Mouse (Mus musculus): ENCODE measurements around the gene Thtpa. TPM values are rescaled to one million over a fixed set of nuclear protein-coding genes. Genes with fewer than 3 reads are reported as not detected.
A peak's percentile ranks its signal among the peaks of the same experiment; 100 is the strongest.

Gene Thtpa
- polyA plus RNA-seq, 1 experiment from 2014 or later = 22.9 TPM

DNA sequence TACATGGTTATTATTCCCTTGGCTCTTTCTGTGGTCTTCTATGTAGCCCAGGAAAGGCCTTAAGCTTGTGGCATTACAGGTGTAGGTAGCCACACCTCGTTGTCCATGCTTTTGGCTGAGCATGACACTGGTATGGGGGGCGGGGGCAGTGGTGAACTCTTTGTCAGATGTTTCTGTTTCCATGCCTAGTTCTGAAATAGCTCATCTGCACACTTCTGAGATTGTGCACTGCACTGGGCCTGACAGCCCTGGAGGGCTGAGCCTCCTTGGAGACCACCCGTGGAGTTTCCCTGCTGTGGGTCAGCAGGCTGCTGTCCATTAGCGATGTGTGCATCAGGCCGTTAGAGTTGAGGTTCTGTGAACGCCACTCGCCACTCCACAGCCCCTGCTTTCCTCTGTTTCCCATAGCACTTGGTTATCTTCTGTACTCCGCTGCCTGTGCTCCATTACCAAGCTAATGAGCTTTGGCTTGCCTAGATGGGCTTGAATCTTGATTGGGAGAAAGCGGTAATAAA, 2.0 kb downstream of the Thtpa start:
- no peaks in the 10 kb centered on the region for H3K9me3 ChIP-seq
- H3K4me3 ChIP-seq = no peak overlapping the region
- no peak for ATAC-seq (ENCODE audit: low FRiP score, low read depth)
- WGBS = 62% methylated on average over 9 of the region's 9 CpGs
- peaks cover 40% of the 10 kb centered on the region for H3K36me3 ChIP-seq
- no peaks in the 10 kb centered on the region; the same call in 1 of the 2 replicates for H3K27me3 ChIP-seq
- H3K4me2 ChIP-seq (replicated peaks) = peak overlapping the region; percentile 23; the same call in 1 of the 2 replicates
- no peak overlapping the region for H3K27ac ChIP-seq
- H3K4me1 ChIP-seq = peaks cover 19% of the 10 kb centered on the region
- H3K9ac ChIP-seq = peak overlapping the region; percentile 13; the same call in 1 of the 2 replicates

DNA sequence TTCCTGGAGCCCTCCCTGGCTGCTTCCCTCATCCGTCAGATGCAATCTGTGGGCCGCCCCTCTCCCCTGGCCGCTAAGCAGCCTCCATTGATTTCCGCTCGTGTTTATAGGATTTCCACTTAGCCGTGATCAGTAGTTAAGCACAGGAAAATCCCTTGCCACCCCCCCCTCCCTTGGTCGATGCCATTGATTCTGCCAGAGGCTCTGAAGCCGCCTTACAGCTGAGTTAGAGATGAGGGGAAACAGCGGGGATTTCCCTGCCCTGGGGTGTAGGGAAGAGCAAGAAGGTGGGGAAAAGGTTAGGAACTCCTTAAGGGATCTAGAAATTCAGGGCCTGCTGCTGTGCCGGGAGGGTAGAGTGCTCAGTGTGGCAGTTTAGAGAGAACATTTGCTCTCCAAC, 3.1 kb downstream of the Thtpa start:
- H3K4me3 ChIP-seq = no peak overlapping the region
- H3K4me1 ChIP-seq = peaks cover 19% of the 10 kb centered on the region
- H3K9me3 ChIP-seq = no peaks in the 10 kb centered on the region
- no peak overlapping the region; the same call in 1 of the 2 replicates for H3K27ac ChIP-seq
- ATAC-seq (ENCODE audit: low FRiP score, low read depth) = no peak
- H3K36me3 ChIP-seq = peaks cover 45% of the 10 kb centered on the region
- H3K4me2 ChIP-seq (replicated peaks) = no peak overlapping the region
- WGBS = 73% methylated on average over 10 of the region's 10 CpGs
- H3K27me3 ChIP-seq = no peaks in the 10 kb centered on the region; the same call in 1 of the 2 replicates
- 0 out of 2 replicates have a peak overlapping the region, but pooled peaks have one; percentile 31 for H3K9ac ChIP-seq

- no peak for ATAC-seq (ENCODE audit: low FRiP score, low read depth)
- H3K27ac ChIP-seq = peak overlapping the region; percentile 1; the same call in 1 of the 2 replicates
- H3K27me3 ChIP-seq = no peaks in the 10 kb centered on the region; the same call in 1 of the 2 replicates
- peaks cover 19% of the 10 kb centered on the region for H3K4me1 ChIP-seq
- no peak overlapping the region for H3K4me2 ChIP-seq (replicated peaks)
- 62% methylated on average over 4 of the region's 4 CpGs for WGBS
- H3K4me3 ChIP-seq = no peak overlapping the region
- H3K36me3 ChIP-seq = peaks cover 49% of the 10 kb centered on the region
- H3K9me3 ChIP-seq = no peaks in the 10 kb centered on the region
- no peak overlapping the region for H3K9ac ChIP-seq
Observed at GRCm38 (mm10) chr14:55098067-55098466, 3.5 kb downstream of the Thtpa start.

DNA sequence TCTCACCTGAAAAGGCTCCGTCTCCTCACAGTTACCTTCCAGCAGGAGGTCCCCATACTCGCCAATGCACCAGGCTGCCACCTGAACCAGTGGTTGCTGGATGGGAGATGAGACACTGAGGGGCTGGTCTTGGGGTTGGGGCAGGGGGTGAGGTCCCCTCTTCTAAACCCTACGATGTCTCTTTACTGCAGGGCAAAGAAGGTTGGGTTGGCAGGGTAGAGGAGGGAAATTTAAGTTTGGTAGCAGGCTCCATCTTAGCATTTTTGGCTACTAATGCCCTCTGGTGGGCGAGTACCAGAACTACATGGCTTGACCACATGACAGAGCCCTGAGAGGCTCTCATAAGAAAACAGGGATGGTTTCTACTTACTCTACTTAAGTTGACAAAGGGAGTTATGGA, 7.0 kb downstream of the Thtpa start:
- Histone ChIP-seq H3K4me1 (peaks cover 17% of the 10 kb centered on the region), H3K4me2 (replicated peaks) (no peak overlapping the region), H3K27me3 (no peaks in the 10 kb centered on the region), H3K4me3 (no peak overlapping the region), H3K9me3 (no peaks in the 10 kb centered on the region), H3K9ac (no peak overlapping the region), H3K27ac (no peak overlapping the region), H3K36me3 (peaks cover 49% of the 10 kb centered on the region)
- ATAC-seq (ENCODE audit: low FRiP score, low read depth) = no peak
- 48% methylated on average over 4 of the region's 4 CpGs for WGBS

DNA sequence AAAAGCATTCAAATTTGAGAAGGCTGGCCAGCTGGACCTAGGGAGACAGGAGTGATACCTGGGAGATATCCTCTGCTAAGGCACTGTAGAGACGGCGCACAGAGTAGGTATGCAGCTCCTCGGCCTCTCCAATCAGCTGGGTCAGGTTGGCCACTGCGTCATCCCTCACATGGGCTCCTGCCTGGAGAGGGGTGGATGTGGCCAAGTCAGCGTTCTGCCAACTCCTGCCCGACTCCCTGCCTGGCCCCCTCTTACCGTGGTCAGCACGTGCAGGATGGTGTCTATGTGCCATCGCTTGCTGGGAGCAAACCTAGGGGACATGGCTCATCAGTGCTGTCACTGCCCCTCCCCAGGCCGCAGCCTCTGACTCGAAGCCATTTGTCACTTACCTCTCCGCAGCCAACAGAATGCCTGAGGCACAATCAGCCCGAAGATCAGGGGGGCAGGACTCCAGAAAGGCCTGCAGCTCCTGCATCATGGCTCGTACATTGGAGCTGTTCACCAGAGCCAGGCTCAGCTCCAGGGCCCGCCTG, 7.7 kb downstream of the Thtpa start:
- H3K27ac ChIP-seq = no peak overlapping the region
- peaks cover 43% of the 10 kb centered on the region for H3K36me3 ChIP-seq
- no peak overlapping the region for H3K4me2 ChIP-seq (replicated peaks)
- peaks cover 12% of the 10 kb centered on the region for H3K4me1 ChIP-seq
- H3K27me3 ChIP-seq = 0 out of 2 replicates have a peak, but pooled peaks cover 2% of the 10 kb centered on the region
- H3K9ac ChIP-seq = no peak overlapping the region
- 73% methylated on average over 15 of the region's 15 CpGs for WGBS
- H3K9me3 ChIP-seq = no peaks in the 10 kb centered on the region
- ATAC-seq (ENCODE audit: low FRiP score, low read depth) = no peak
- H3K4me3 ChIP-seq = no peak overlapping the region

DNA sequence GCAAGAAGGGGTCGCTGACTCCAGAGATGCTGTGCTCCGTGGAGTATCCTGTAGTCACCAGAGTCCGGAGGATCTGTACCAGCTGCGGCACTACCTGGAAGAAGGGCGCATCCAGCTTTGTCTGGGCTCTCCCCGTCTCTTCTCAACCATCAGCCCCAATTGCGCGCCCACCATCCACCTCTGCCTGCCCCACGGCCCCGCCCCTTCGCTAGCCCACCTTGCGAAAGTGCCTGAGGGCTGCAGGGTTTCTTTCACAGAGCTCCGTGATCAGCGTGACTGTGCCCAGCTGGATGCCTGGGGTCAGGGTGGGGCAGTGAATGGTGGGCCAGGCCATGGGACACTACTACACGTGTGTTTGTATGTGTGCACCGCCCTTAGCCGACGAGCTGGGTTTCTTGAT, 9.8 kb downstream of the Thtpa start:
- Histone ChIP-seq H3K36me3 (peaks cover 23% of the 10 kb centered on the region; the same call in 1 of the 2 replicates), H3K27ac (no peak overlapping the region), H3K9ac (no peak overlapping the region), H3K27me3 (peaks cover 19% of the 10 kb centered on the region), H3K9me3 (no peaks in the 10 kb centered on the region), H3K4me1 (peaks cover 25% of the 10 kb centered on the region), H3K4me2 (replicated peaks) (no peak overlapping the region), H3K4me3 (no peak overlapping the region)
- WGBS = 81% methylated on average over 18 of the region's 18 CpGs
- ATAC-seq (ENCODE audit: low FRiP score, low read depth) = no peak

DNA sequence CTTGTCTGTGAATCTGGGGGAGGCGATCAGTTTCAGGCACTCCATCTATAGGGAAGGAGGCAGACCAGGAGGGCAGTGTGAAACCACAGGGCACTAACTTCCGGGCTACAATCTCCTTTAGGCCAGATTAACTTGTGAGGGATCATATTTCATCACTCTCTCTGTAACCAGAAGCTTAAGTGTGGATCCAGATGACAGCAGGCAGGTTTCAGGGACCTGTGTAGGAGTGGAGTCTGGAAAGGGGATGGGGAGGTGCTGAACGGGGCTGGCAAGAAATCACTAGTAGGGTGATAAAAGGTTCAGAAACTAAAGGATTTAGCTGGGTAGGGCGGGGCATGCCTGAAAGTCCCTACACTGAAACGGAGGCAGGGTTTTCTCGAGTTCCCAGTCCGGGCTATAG, 10.8 kb downstream of the Thtpa start:
- Histone ChIP-seq H3K9me3 (no peaks in the 10 kb centered on the region), H3K36me3 (peaks cover 15% of the 10 kb centered on the region; the same call in 1 of the 2 replicates), H3K4me3 (peak overlapping the region; percentile 49), H3K27ac (peak overlapping the region; percentile 69; the same call in 1 of the 2 replicates), H3K4me2 (replicated peaks) (peak overlapping the region; percentile 89), H3K9ac (peak overlapping the region; percentile 77), H3K27me3 (peaks cover 29% of the 10 kb centered on the region), H3K4me1 (peaks cover 30% of the 10 kb centered on the region)
- ATAC-seq (ENCODE audit: low FRiP score, low read depth) = peak; percentile 6; the same call in 1 of the 2 replicates
- WGBS = 2% methylated on average over 7 of the region's 7 CpGs

GRCm38 (mm10) chr14:55105836-55106809, 11.5 kb downstream of the Thtpa start, which contains the start of gene Ap1g2:
TSS of gene Ap1g2 (minus strand) at chr14:55106593.
- peaks cover 12% of the 10 kb centered on the region; the same call in 1 of the 2 replicates for H3K36me3 ChIP-seq
- peak within 1 kb of the TSS; percentile 49 for H3K4me3 ChIP-seq
- WGBS = under 1% methylated on average over 39 of the region's 39 CpGs
- no peaks in the 10 kb centered on the region for H3K9me3 ChIP-seq
- peak; percentile 64 for ATAC-seq (ENCODE audit: low FRiP score, low read depth)
- H3K27me3 ChIP-seq = peaks cover 37% of the 10 kb centered on the region
- peak within 1 kb of the TSS; percentile 77 for H3K9ac ChIP-seq
- H3K4me1 ChIP-seq = peaks cover 30% of the 10 kb centered on the region
- H3K27ac ChIP-seq = peak within 1 kb of the TSS; percentile 69
- H3K4me2 ChIP-seq (replicated peaks) = peak within 1 kb of the TSS; percentile 89

- Histone ChIP-seq H3K9me3 (no peaks in the 10 kb centered on the region), H3K36me3 (peaks cover 9% of the 10 kb centered on the region; the same call in 1 of the 2 replicates), H3K27me3 (peaks cover 45% of the 10 kb centered on the region), H3K4me1 (peaks cover 30% of the 10 kb centered on the region), H3K9ac (no peak overlapping the region), H3K27ac (no peak overlapping the region), H3K4me3 (no peak overlapping the region), H3K4me2 (replicated peaks) (0 out of 2 replicates have a peak overlapping the region, but pooled peaks have one; percentile 89)
- 77% methylated on average over 8 of the region's 8 CpGs for WGBS
- no peak for ATAC-seq (ENCODE audit: low FRiP score, low read depth)
Observed at GRCm38 (mm10) chr14:55106990-55107389, 12.4 kb downstream of the Thtpa start.

DNA sequence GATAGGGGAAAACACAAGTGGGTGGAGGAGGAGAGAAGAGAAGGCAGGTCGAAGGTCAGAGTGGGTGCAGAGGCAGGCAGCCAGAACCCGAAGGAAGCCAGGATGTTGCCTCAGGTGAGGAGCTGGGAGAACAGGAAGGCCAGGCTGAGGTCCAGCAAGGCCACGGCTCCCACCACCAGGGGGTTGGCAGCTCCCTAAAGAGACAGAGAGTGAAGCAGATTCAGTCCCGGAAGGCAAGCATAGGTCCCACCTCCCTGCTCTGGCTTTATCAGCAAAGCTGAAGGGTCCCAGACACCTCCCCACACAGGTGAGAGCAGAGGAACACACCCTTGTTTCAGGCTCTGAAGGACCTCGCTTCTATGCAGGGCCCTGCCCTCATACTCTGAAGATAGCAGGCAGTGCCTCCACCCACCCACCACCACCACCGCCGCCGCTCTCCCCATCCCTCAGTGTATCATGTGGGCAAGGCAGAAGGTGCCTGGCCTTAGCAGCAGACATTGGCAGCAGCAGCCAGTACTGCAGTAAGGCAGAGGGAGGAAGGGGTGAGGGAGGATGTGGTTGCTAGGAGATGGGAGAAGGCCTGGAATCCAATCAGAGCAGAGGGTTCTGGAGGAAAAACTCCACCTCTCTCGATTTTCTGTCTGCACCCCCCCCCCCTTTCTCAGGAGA, 13.8 kb downstream of the Thtpa start:
- H3K9ac ChIP-seq = no peak overlapping the region
- peaks cover 58% of the 10 kb centered on the region for H3K27me3 ChIP-seq
- H3K4me3 ChIP-seq = no peak overlapping the region
- no peak overlapping the region; the same call in 1 of the 2 replicates for H3K4me2 ChIP-seq (replicated peaks)
- H3K4me1 ChIP-seq = peaks cover 30% of the 10 kb centered on the region
- 40% methylated on average over 9 of the region's 9 CpGs for WGBS
- H3K36me3 ChIP-seq = no peaks in the 10 kb centered on the region
- H3K27ac ChIP-seq = no peak overlapping the region
- H3K9me3 ChIP-seq = no peaks in the 10 kb centered on the region
- no peak for ATAC-seq (ENCODE audit: low FRiP score, low read depth)

GRCm38 (mm10) chr14:55109048-55109873, 14.7 kb downstream of the Thtpa start:
- Histone ChIP-seq H3K4me1 (peaks cover 36% of the 10 kb centered on the region), H3K36me3 (no peaks in the 10 kb centered on the region), H3K4me3 (no peak overlapping the region), H3K27ac (no peak overlapping the region), H3K4me2 (replicated peaks) (peak overlapping the region; percentile 30), H3K9ac (0 out of 2 replicates have a peak overlapping the region, but pooled peaks have one; percentile 4), H3K9me3 (no peaks in the 10 kb centered on the region), H3K27me3 (peaks cover 67% of the 10 kb centered on the region)
- 9% methylated on average over 21 of the region's 21 CpGs for WGBS
- ATAC-seq (ENCODE audit: low FRiP score, low read depth) = no peak; the same call in 1 of the 2 replicates
